Mouse (Mus musculus) heart, postnatal 10 days (tissue): Measurements from ENCODE around the gene Ccl2. TPM values are rescaled to one million over a fixed set of nuclear protein-coding genes. Genes with fewer than 3 reads are reported as not detected.

Source experiments
- total RNA-seq, 2 experiments: library from RNA; stranded (reverse); gene quantifications; 2 replicates each; pipeline ENCODE4 v1.2.3; 2021

The Ccl2 gene
- total RNA-seq, 2 experiments from 2014 or later: 1.2 to 1.8 TPM

Other genes starting within 250 kb of the Ccl2 start
- under 1 TPM in 1 of 2 experiments, not detected in 1; 0.07 TPM for gene 5530401A14Rik, start 174.9 kb upstream of the Ccl2 start, total RNA-seq
- gene Asic2, start 67.1 kb upstream of the Ccl2 start, total RNA-seq: not detected
- not detected for gene Gm17268, start 3.0 kb downstream of the Ccl2 start, total RNA-seq
- 1 to 10 TPM in 1 of 2 experiments, under 1 TPM in 1; 0.34 to 1.0 TPM for gene Ccl7, start 10.1 kb downstream of the Ccl2 start, total RNA-seq
- 1 to 10 TPM in 1 of 2 experiments, under 1 TPM in 1; 0.57 to 1.1 TPM for gene Ccl11, start 22.3 kb downstream of the Ccl2 start, total RNA-seq
- 1 to 10 TPM in 1 of 2 experiments, not detected in 1; 1.1 TPM for gene Ccl12, start 66.3 kb downstream of the Ccl2 start, total RNA-seq
- gene Ccl8, start 79.6 kb downstream of the Ccl2 start, total RNA-seq: not detected